Mouse (Mus musculus): ENCODE data around the gene Cdc25a. TPM values are rescaled to one million over a fixed set of nuclear protein-coding genes. Genes with fewer than 3 reads are reported as not detected.

The Cdc25a gene
- polyA plus RNA-seq, 1 experiment: 4.0 TPM

DNA sequence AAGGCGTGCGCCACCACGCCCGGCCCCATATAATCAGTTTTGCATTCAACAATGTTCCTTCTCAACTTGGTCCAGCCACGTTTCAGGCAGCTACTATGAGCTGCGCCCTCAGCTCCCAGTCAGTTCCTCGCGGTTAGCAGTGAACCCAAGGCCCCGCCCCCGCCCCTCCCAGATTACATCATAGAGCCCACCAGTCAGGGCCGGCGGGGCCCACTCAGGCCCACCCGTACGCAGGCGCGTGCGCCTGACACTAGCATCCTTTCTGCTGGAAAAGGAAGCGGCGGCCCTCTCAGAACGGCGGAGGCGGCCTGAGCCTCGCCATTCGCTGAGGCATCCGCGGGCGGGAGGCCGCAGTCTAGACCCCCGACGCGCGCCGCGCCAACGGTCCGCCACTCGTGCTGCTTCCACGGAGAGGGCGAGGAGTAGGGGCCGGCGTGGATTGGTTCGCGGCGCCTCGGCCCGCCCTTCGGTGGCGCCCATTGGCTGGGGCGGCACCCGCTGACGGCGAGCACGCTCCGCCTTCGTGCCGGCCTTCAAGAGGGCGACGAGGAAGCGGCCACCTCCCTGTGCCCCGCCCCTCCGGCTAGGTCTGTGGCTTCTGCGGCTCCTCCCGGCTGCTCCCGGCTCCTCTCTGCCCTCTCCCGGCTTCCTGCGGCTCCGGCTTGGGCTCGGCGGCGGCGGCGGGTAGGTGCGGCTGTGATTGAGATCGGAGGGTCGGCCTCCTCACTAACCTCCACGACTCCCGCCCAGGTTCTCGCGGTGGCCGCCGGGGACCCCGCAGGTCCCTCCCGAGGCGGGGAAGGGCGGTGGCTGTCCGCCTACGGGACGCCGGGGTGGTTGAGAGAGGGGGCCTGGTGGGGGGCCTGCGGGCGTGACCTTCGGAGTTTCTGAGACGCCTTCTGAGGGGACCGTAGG is 56.1 kb downstream of the Cdc25a start, which contains the start of gene Map4:
TSS of gene Map4 (plus strand) at position 204 of the 915 bp plus-strand sequence.
- Histone ChIP-seq H3K27me3 (ENCODE audit: control insufficient read depth, insufficient read depth, low read length) (no peaks in the 10 kb centered on the region), H3K4me3 (ENCODE audit: extremely low read depth, insufficient read depth, insufficient read length) (peak within 1 kb of the TSS; percentile 73), H3K36me3 (ENCODE audit: control insufficient read depth, insufficient read depth, low read length) (no peaks in the 10 kb centered on the region), H3K27ac (ENCODE audit: insufficient read depth, low read length) (peak within 1 kb of the TSS; percentile 91), H3K4me1 (ENCODE audit: control insufficient read depth, insufficient read depth, insufficient read length) (peaks cover 3% of the 10 kb centered on the region)
- no peak for TF ChIP-seq CTCF (IDR thresholded peaks at IDR 0.05; ENCODE audit: extremely low read depth, insufficient read depth, insufficient read length, insufficient replicate concordance)
- TF ChIP-seq POLR2A (IDR thresholded peaks at IDR 0.05; ENCODE audit: low read depth, low read length): peak; percentile 12; the same call in 1 of the 2 replicates
- 1% methylated on average over 92 of the region's 94 CpGs for WGBS
- DNase-seq (ENCODE audit: low read depth in 1 of 2, low spot score in 2 of 2): peak; percentile 88 to 97

DNA sequence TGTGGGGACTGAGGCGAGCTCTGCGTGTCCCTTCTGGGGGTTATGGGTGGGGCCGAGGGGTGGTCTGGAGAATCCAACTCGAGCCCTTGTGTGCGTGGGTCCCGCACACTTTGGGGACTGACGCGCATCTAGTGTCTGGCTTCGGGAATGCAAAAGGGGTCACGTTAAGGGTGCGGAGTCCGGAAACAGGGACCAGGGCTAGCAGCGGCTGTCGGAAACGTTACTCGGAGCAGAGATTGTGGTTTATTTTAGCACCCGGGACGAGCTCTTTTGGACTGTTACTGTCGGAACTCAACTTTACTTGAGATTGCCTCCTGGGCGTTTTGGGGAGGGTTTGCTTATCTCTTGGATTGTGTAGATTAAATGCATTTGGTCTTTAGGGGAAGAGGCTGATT is 57.0 kb downstream of the Cdc25a start:
- no peak for TF ChIP-seq CTCF (IDR thresholded peaks at IDR 0.05; ENCODE audit: extremely low read depth, insufficient read depth, insufficient read length, insufficient replicate concordance)
- no peak for TF ChIP-seq POLR2A (IDR thresholded peaks at IDR 0.05; ENCODE audit: low read depth, low read length)
- H3K4me1 ChIP-seq (ENCODE audit: control insufficient read depth, insufficient read depth, insufficient read length): peaks cover 3% of the 10 kb centered on the region
- no peaks in the 10 kb centered on the region for H3K36me3 ChIP-seq (ENCODE audit: control insufficient read depth, insufficient read depth, low read length)
- peak overlapping the region; percentile 79; the same call in 1 of the 2 replicates for H3K27ac ChIP-seq (ENCODE audit: insufficient read depth, low read length)
- DNase-seq (ENCODE audit: low read depth in 1 of 2, low spot score in 2 of 2): no peak
- H3K27me3 ChIP-seq (ENCODE audit: control insufficient read depth, insufficient read depth, low read length): no peaks in the 10 kb centered on the region
- peak overlapping the region; percentile 73 for H3K4me3 ChIP-seq (ENCODE audit: extremely low read depth, insufficient read depth, insufficient read length)
- WGBS: under 1% methylated on average over 20 of the region's 20 CpGs

DNA sequence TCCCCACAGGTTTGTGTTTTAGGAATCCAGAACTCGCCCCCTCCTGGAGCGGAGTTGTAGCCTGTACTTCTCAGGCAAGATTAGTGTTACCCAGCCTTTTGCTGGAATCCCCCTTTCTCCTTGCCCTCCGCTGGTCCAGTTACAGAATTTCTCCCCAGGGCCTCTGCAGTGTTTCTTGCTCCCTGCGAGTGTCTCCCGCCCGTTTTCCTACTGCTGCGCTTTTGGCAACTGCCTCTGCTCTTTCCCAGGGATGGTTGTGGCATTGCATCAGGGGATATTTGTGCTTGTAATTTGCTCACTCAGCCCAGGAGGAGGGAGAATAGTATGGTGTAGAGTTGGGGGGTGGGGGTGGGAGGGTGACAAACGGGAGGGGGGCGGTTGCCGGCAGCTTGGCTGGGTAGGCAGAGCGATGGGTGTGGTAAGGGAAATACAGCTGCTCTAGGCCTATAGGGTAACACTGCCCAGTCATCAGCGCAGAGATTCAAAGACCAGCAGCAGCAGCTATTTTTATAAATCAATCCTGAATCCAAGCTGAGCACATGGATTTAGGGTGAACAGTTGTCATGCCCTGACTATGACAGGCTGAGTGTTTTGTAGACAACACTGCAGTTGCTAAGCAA is 57.5 kb downstream of the Cdc25a start:
- Histone ChIP-seq H3K27ac (ENCODE audit: insufficient read depth, low read length) (no peak overlapping the region), H3K4me1 (ENCODE audit: control insufficient read depth, insufficient read depth, insufficient read length) (peaks cover 3% of the 10 kb centered on the region), H3K4me3 (ENCODE audit: extremely low read depth, insufficient read depth, insufficient read length) (peak overlapping the region; percentile 73), H3K27me3 (ENCODE audit: control insufficient read depth, insufficient read depth, low read length) (no peaks in the 10 kb centered on the region), H3K36me3 (ENCODE audit: control insufficient read depth, insufficient read depth, low read length) (no peaks in the 10 kb centered on the region)
- TF ChIP-seq POLR2A (IDR thresholded peaks at IDR 0.05; ENCODE audit: low read depth, low read length) (no peak), CTCF (IDR thresholded peaks at IDR 0.05; ENCODE audit: extremely low read depth, insufficient read depth, insufficient read length, insufficient replicate concordance) (no peak)
- 7% methylated on average over 12 of the region's 12 CpGs for WGBS
- DNase-seq (ENCODE audit: low read depth in 1 of 2, low spot score in 2 of 2): no peak

DNA sequence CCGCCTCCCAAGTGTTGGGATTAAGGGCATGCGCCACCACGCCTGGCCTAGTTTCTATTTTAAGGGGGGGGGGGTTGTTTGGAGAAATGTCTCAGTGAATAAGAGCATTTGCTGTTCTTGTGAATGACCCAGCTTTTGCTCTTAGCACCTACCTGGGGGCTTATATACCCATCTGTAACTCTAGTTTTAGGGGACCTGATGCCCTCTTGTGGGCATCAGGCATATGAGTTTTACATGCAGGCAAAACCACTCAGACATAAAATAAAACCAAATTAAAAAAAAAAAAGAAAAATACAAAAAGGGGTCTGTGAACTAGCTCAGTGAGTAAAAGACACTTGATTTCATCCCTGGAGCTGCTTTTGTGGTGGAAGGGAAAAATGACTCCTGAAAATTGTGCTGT is 64.0 kb downstream of the Cdc25a start:
- Histone ChIP-seq H3K4me1 (ENCODE audit: control insufficient read depth, insufficient read depth, insufficient read length) (no peaks in the 10 kb centered on the region), H3K36me3 (ENCODE audit: control insufficient read depth, insufficient read depth, low read length) (no peaks in the 10 kb centered on the region), H3K4me3 (ENCODE audit: extremely low read depth, insufficient read depth, insufficient read length) (no peak overlapping the region), H3K27me3 (ENCODE audit: control insufficient read depth, insufficient read depth, low read length) (no peaks in the 10 kb centered on the region), H3K27ac (ENCODE audit: insufficient read depth, low read length) (no peak overlapping the region)
- DNase-seq (ENCODE audit: low read depth in 1 of 2, low spot score in 2 of 2): no peak
- TF ChIP-seq CTCF (IDR thresholded peaks at IDR 0.05; ENCODE audit: extremely low read depth, insufficient read depth, insufficient read length, insufficient replicate concordance) (no peak), POLR2A (IDR thresholded peaks at IDR 0.05; ENCODE audit: low read depth, low read length) (no peak)
- WGBS: 92% methylated on average over 3 of the region's 3 CpGs

DNA sequence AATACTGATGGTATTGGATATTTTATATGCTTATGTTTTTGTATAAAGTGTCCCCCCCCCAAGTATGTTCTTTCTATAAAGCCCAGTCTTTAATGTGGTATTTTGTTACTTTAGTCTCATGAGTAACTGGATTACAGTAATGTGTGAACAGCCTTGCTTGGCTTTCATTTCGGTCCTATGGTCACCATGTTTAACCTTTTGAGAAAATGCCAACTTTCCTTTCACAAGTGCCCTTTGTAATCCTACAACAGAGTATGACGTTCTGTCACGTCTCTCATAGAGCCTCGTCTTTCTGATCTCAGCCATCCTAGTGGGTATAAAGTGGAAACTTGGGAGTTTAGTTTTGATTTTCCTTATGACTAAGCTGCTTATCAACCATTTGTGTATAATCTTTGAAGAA is 67.4 kb downstream of the Cdc25a start:
- 77% methylated on average over 4 of the region's 4 CpGs for WGBS
- H3K4me1 ChIP-seq (ENCODE audit: control insufficient read depth, insufficient read depth, insufficient read length): no peaks in the 10 kb centered on the region
- TF ChIP-seq CTCF (IDR thresholded peaks at IDR 0.05; ENCODE audit: extremely low read depth, insufficient read depth, insufficient read length, insufficient replicate concordance): no peak
- TF ChIP-seq POLR2A (IDR thresholded peaks at IDR 0.05; ENCODE audit: low read depth, low read length): no peak

More for the DNA sequence above, 67.4 kb downstream of the Cdc25a start:
- no peaks in the 10 kb centered on the region for H3K36me3 ChIP-seq (ENCODE audit: control insufficient read depth, insufficient read depth, low read length)
- H3K4me3 ChIP-seq (ENCODE audit: extremely low read depth, insufficient read depth, insufficient read length): no peak overlapping the region
- no peak overlapping the region for H3K27ac ChIP-seq (ENCODE audit: insufficient read depth, low read length)
- H3K27me3 ChIP-seq (ENCODE audit: control insufficient read depth, insufficient read depth, low read length): no peaks in the 10 kb centered on the region
- DNase-seq (ENCODE audit: low read depth in 1 of 2, low spot score in 2 of 2): no peak

Other genes starting within 250 kb of the Cdc25a start
- not detected in 2 replicates for gene Fbxw24, start 249.5 kb upstream of the Cdc25a start, polyA plus RNA-seq (2012; rRNA removed)
- gene Fbxw25, start 210.9 kb upstream of the Cdc25a start, polyA plus RNA-seq (2012; rRNA removed): not detected in 2 replicates
- not detected in 2 replicates for gene Fbxw18, start 172.9 kb upstream of the Cdc25a start, polyA plus RNA-seq (2012; rRNA removed)
- gene Fbxw26, start 129.5 kb upstream of the Cdc25a start, polyA plus RNA-seq (2012; rRNA removed): not detected in 2 replicates
- not detected in 2 replicates for gene Fbxw27, start 84.9 kb upstream of the Cdc25a start, polyA plus RNA-seq (2012; rRNA removed)
- not detected in 2 replicates for gene Spink8, start 63.3 kb upstream of the Cdc25a start, polyA plus RNA-seq (2012; rRNA removed)
- 9.4 and 10.0 TPM in 2 replicates for gene Nme6, start 42.8 kb upstream of the Cdc25a start, polyA plus RNA-seq (2012; rRNA removed)
- 58.3 and 103 TPM in 2 replicates for gene Camp, start 26.0 kb upstream of the Cdc25a start, polyA plus RNA-seq (2012; rRNA removed)
- gene Map4, start 55.9 kb downstream of the Cdc25a start, polyA plus RNA-seq (2012; rRNA removed): 103 and 119 TPM in 2 replicates
- 10.6 and 15.2 TPM in 2 replicates for gene Smarcc1, start 242.1 kb downstream of the Cdc25a start, polyA plus RNA-seq (2012; rRNA removed)
- 66.2 and 68.2 TPM in 2 replicates for gene Dhx30, start 242.3 kb downstream of the Cdc25a start, polyA plus RNA-seq (2012; rRNA removed)

Measured in spleen, adult 2 months (tissue).